Mouse (Mus musculus) gastrocnemius, postnatal 10 days (tissue): ENCODE data around the gene Olfr285. TPM values are rescaled to one million over a fixed set of nuclear protein-coding genes. Genes with fewer than 3 reads are reported as not detected.
A peak's percentile ranks its signal among the peaks of the same experiment; 100 is the strongest.

Experiments used
- DNase-seq: peaks from one replicate; pipeline ENCODE4 v3.0.0; 2021; ENCODE audit warnings: mixed read lengths
- long read RNA-seq, 2 experiments: library from polyadenylated mRNA; stranded (forward); transcript quantifications; one replicate each; pipeline ENCODE4 v2.0.0; 2021
- total RNA-seq, 2 experiments: library from RNA; stranded (reverse); gene quantifications; 2 replicates each; pipeline ENCODE4 v1.2.3; 2021

The Olfr285 gene
- not detected for total RNA-seq
- long read RNA-seq, experiment 1: 0 reads
- long read RNA-seq, experiment 2: 0 reads

- DNase-seq: no peak
Observed at GRCm38 (mm10) chr15:98317177-98317724, at the start of gene Olfr285. Gene Olfr285 (minus strand): TSS chr15:98317353.

- no peak for DNase-seq
Observed at GRCm38 (mm10) chr15:98340887-98341286, 23.7 kb upstream of the Olfr285 start, which contains the start of gene Olfr284. Gene Olfr284 (minus strand): TSS chr15:98340987.

GRCm38 (mm10) chr15:98315703-98316102, 1.4 kb downstream of the Olfr285 start:
- no peak for DNase-seq

- DNase-seq: peak; percentile 49
Observed at GRCm38 (mm10) chr15:98295628-98296551, 21.3 kb downstream of the Olfr285 start, which contains the start of gene Zfp641. Gene Zfp641 (minus strand): TSS chr15:98296161.

GRCm38 (mm10) chr15:98293651-98294050, 23.5 kb downstream of the Olfr285 start:
- no peak for DNase-seq

- peak; percentile 58 for DNase-seq
Observed at GRCm38 (mm10) chr15:98288566-98288965, 28.6 kb downstream of the Olfr285 start.

- DNase-seq: no peak
Observed at GRCm38 (mm10) chr15:98286418-98286817, 30.7 kb downstream of the Olfr285 start.

Other genes with a start within 250 kb of the Olfr285 start
- 1,000 to 10,000 TPM; 1,073 to 1,245 TPM for gene Pfkm, start 224.8 kb downstream of the Olfr285 start, total RNA-seq
- gene Senp1, start 223.6 kb downstream of the Olfr285 start, total RNA-seq: 10 to 100 TPM in 1 of 2 experiments, 1 to 10 TPM in 1; 9.6 to 13.3 TPM
- gene Asb8, start 151.7 kb downstream of the Olfr285 start, total RNA-seq: 100 to 1,000 TPM; 137 to 157 TPM
- gene Ccdc184, start 150.2 kb downstream of the Olfr285 start, total RNA-seq: not detected
- not detected for gene Olfr288, start 121.8 kb downstream of the Olfr285 start, total RNA-seq
- not detected for gene Gm44579, start 96.4 kb downstream of the Olfr285 start, total RNA-seq
- gene Olfr287, start 96.3 kb downstream of the Olfr285 start, total RNA-seq: not detected
- not detected for gene Olfr286, start 82.9 kb downstream of the Olfr285 start, total RNA-seq
- not detected for gene H1fnt, start 60.1 kb downstream of the Olfr285 start, total RNA-seq
- gene Zfp641, start 21.2 kb downstream of the Olfr285 start, total RNA-seq: 10 to 100 TPM; 13.7 to 14.1 TPM
- not detected for gene Olfr284, start 23.6 kb upstream of the Olfr285 start, total RNA-seq
- gene Olfr283, start 63.6 kb upstream of the Olfr285 start, total RNA-seq: not detected
- gene Olfr282, start 113.9 kb upstream of the Olfr285 start, total RNA-seq: not detected
- gene Olfr281, start 135.2 kb upstream of the Olfr285 start, total RNA-seq: not detected
- gene OR5BS1P, start 152.5 kb upstream of the Olfr285 start, total RNA-seq: not detected
- gene Lalba, start 165.4 kb upstream of the Olfr285 start, total RNA-seq: under 1 TPM; 0.36 to 0.54 TPM
- not detected for gene Olfr279, start 175.0 kb upstream of the Olfr285 start, total RNA-seq
- 10 to 100 TPM; 71.5 to 77.4 TPM for gene Kansl2, start 216.9 kb upstream of the Olfr285 start, total RNA-seq